Mouse (Mus musculus) gonadal fat pad, adult 2 months (tissue): Measurements from ENCODE around the gene Selenos. TPM values are rescaled to one million over a fixed set of nuclear protein-coding genes. Genes with fewer than 3 reads are reported as not detected.

ENCODE experiments used
- DNase-seq: peaks from one replicate; pipeline ENCODE4 v3.0.0-alpha.2; 2012; ENCODE audit warnings: low read depth
- polyA plus RNA-seq: library from polyadenylated mRNA; depleted of rRNA; stranded (reverse); fragments of >200 nt; gene quantifications from 2 replicates; pipeline ENCODE4 v1.2.3, GENCODE M21; 2012

Gene Selenos
- polyA plus RNA-seq, 1 experiment = 97.7 TPM

DNA sequence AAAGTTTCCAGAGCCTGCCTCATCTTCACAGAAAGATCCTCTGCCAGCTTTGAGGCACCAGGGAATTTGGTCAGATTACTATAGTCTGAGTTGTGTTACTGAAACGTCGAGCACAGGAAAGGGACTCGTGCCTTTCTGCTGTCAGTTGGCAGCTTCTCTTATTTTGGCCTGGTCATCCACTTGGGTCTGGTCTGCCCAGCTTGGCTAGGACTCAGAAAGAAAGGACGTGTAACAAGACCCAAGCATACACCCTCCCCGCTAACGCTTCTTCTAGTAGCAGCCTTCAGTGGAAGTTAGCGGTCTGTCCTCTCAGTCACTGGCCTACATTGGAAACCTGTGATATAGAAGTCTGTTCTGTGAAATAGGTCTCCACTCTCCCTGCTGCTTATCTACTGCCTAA, 5.1 kb downstream of the Selenos start:
- no peak for DNase-seq

DNA sequence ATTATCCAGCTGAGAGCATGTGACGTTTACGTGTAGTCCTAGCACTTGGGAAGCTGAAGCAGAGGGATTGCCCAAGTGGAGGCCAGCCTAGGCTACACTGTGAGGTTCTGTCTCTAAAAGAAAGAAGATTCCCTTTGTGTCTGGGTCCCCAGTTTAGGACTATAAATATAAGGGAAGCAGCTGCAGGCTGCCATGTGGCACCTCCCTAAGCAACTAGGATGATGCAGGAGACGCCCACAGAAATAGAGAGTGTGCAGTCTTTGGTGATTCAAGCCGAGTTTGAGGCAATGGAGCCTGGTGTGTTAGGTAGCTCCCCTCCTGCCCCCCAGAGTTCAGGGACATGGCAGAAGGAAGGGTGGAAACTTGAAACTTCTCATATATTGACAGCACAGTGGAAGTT, 8.2 kb downstream of the Selenos start:
- no peak for DNase-seq

GRCm38 (mm10) chr7:66088077-66088476, 8.6 kb downstream of the Selenos start:
- no peak for DNase-seq

- DNase-seq = no peak
Measured at GRCm38 (mm10) chr7:66090676-66091190, 11.3 kb downstream of the Selenos start.

DNA sequence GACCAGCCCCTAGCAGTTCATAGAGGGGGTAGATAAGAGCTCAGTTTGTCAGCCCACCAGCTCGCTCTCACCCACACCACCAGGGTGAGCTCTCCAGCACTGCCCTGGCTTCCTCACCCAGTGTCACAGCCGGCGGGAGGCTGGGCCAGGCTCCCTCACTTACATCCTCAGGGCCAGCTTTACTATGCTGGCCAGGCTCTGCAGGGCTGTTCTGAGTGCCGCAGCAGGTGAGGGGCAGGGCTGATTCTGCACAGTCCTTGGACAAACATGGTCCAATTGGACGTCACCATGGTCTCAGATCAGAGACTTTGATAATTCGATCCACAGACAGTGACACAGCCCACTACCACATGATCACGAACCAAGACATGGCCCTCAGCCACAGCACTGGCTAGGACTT, 12.1 kb downstream of the Selenos start:
- no peak for DNase-seq

- DNase-seq = no peak
Measured at GRCm38 (mm10) chr7:66092656-66093055, 13.2 kb downstream of the Selenos start.

DNA sequence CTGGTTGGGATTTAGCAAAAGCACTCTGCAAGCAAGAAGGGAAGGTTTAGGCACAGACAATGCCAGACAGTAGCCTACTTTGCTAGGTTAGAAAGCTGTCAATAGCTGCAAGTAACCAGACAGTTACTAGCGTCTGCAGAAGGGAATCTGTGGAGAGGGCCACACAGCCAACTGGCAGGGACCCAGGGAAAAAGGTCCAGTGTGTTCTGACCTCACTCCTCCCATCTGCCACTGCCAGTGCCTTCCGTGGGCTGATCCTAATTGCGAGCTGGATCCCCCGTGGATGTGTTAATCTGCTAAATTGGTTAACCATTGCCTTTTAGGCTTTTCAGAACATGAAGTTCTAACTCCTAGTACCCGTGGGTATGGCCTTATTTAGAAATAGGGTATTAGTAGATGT, 14.7 kb downstream of the Selenos start:
- no peak for DNase-seq

GRCm38 (mm10) chr7:66098803-66099202, 19.4 kb downstream of the Selenos start:
- no peak for DNase-seq

GRCm38 (mm10) chr7:66101866-66102265, 22.4 kb downstream of the Selenos start:
- no peak for DNase-seq

- DNase-seq = no peak
Measured at GRCm38 (mm10) chr7:66104531-66104930, 25.1 kb downstream of the Selenos start.

DNA sequence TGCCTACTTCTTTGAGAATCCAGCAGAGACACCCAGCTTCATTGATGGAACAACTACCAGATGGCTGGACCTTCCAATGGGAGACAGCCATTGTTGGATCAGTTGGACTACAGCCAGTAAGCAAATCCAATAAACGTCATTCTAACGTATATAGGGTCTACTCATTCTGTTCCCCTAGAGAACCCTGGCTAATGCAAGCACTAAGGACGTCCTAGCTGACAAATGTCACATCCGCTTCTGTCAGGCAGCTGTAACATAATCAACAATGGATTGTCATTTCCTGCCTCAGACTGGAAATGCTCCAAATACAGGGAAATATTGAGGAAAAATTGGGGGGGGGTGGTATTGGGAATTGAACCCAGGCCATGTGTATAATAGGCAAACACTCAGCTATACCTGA, 26.3 kb downstream of the Selenos start:
- DNase-seq = no peak

GRCm38 (mm10) chr7:66106581-66107056, 27.2 kb downstream of the Selenos start:
- no peak for DNase-seq

DNA sequence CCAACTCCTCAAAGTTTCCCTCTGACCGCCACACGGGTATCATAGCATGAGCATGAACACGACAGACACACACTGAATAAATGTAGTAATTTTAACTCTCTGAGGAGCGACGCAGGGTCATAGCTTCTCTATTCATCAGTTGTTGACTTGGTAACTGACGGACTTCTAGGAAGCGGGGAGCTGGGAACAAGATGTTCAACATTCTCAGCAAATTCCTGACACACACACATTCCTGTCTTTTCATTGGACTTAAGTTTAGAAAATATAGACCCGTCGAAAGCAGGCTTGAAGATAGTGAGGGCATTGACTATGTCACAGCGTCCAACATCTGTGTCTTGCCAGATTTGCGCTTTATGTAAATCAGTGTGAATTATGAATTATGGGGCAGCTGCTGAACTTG, 27.8 kb downstream of the Selenos start:
- DNase-seq = no peak

DNA sequence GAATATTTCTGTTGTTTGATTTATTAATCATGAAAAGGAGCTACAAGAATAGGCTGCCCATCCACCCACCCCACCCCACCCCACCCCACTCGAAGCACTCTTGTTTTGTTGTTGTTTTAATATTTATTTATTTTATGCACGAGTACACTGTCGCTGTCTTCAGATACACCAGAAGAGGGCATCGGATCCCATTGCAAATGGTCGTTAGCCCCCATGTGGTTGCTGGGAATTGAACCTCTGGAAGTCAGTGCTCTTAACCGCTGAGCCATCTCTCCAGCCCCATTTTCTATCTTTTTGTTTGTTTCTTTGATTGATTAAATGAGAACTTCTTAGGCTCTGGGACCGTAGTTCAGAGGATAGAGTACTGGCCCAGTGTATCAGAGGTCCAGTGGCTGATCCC, 28.5 kb downstream of the Selenos start:
- no peak for DNase-seq

DNA sequence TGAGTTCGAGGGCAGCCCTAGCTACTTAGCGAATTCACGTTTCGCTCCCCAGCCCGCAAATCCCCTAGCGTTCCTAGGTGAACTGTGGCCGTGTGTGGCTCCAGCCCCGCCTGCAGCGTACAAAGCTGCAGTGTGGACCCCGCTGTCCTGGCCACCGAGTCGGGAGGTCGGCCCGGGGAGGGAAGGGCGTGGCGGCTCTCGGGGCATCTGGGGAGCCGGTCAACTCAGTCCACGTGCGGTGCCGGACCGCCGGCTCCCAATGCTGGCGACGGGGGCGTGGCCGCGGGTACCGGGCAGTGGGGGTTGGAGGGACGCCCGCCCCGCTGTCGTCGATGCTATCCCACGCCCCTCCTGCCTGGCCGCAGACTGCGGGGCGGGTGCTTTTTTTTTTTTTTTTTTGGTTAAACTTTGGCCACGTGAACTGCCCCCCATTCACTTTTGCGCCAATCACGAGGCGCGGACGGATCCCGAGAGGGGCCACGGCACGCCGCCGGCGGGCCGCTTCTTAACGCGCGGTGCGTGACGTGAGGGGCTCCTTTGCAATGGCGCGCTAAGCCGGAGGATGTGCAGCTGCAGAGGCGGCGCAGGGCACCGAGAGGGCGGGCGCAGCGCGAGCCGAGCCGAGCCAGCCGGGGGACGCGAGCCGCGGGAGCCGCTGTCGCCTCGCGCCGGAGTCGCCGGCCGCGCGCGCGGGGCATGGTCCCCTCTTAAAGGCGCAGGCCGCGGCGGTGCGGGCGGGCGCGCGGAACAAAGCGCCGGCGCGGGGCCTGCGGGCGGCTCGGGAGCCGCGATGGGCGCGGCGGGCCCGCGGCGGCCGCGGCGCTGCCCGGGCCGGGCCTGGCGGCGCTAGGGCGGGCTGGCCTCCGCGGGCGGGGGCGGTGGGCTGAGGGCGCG, 29.8 kb downstream of the Selenos start, which contains the start of gene Chsy1:
Gene Chsy1 (plus strand): TSS at position 555 of the 894 bp plus-strand sequence.
- DNase-seq = no peak

- no peak for DNase-seq
Measured at GRCm38 (mm10) chr7:66109855-66110635, 30.6 kb downstream of the Selenos start.

DNA sequence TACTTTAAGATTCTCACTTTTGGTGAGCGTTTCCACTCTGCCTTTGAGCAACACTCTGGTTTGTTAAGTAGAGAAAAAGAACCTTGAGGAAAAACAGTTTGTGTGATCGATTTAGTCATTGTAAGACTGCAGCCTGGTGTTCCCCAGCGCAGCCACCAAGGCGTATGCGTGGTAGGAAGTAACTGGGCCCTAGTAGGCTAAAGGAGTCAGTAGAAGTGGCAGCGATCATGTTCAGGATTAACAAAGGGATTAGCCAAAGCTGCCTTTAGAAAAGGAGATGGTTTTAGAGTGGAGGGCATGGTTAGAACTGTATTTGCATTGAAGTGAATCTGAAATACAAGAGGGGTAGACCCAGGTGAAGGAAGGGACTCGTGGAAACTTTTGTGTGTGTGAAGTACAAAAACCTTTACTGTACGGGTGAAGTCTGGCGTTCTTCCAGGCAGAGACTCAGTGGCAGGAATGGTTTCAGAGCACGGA, 31.2 kb downstream of the Selenos start:
- DNase-seq = no peak

DNA sequence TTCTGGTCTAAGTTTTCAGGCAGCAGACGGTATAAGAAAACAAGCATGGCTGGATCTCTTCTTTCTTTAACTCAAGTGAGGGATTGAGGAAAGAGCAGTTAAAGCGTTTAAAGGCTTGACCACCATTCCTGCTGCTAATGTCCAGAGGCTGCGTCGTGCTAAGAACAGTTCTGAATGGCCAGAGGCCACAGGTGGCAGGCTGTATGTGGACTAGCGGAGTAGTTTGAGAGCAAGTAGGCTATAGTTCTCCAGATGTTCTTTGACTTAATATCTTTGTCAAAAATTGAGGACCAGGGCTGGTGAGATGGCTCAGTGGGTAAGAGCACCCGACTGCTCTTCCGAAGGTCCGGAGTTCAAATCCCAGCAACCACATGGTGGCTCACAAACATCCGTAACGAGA, 31.8 kb downstream of the Selenos start:
- DNase-seq = no peak

GRCm38 (mm10) chr7:66113561-66113960, 34.1 kb downstream of the Selenos start:
- DNase-seq = no peak

DNA sequence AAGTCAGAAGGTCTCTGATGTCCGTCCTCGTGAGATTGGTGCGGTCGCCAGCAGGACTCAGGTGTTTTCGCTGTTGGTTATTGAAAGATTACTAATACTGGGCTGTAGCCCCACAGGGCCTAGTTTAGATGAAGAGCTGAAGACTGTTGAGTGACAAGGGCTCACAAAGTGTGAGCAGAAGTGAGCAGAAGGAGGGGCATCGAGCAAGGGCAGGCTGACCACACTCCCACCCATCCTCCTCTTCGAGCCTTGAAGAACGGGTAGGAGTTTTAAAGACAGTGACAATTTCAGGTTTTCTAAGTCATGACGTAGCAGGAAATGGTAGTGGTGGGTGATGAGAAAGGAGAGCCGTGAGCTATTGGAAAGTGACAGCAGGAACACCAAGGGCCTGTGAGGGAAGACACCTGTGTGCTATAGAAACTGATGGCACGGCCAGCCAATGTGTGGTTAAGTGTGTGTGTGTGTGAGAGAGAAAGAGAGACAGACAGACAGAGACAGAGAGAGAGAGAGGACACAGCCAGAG, 36.4 kb downstream of the Selenos start:
- DNase-seq = no peak

DNA sequence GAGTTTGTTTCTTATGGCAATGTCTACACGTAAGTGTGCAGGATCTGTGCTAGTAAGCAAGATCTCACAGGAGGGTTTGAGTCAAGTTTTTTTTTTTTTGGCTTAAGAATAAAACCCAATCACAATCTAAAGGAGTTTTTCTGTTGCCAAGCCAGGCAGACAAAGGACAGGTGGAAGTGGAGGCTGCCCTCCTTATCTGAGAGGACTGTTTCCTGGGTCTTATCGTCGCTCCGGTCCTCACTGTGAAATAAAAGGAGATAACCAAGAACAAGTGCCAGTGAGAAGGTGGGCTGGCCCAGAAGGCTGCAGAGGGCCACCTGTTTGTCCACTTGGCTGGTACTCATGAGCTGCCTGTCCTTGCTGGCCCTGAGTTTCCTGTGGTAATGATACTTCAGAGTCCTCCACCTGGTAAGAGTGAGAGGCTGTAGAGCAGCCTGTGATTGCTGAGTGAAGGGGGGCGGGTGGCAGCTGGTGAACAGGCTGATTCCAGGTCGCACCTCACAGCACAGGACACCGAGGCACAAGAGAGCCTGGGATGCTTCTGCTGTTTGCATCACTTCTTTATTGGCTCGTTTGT, 37.5 kb downstream of the Selenos start:
- no peak for DNase-seq

- no peak for DNase-seq
Measured at GRCm38 (mm10) chr7:66118046-66118445, 38.6 kb downstream of the Selenos start.
